Mouse (Mus musculus) brain, adult 2 months (tissue): Measurements from ENCODE around the gene 1700013F07Rik.
A peak's percentile ranks its signal among the peaks of the same experiment; 100 is the strongest.
"Not testable (repeated sequence)": the region's sequence is repeated elsewhere in the genome, so short reads cannot be mapped to it uniquely, and the experiment has no call there.

Experiments
- DNase-seq: peaks from one replicate; pipeline ENCODE4 v3.0.0; 2011; ENCODE audit warnings: low read depth, low spot score

Gene 1700013F07Rik

DNA sequence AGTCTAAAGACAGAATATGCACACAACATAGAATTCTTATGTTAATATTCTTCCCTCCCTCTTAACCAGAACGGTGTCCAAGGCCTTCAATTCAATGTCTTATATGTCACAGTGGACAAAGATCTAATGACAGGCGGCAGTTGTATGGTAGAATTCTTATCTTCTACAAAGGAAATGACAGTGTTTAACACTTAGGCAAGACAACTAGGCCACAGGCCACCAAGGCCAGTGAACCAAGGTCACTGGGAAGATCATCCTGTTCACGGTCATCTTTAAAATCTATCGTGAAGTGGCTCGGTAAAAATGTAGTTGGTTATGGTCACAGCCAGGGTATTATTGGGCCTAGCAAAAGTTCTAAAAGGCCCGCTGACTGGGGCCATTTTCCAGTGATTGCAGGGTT is at the start of gene 1700013F07Rik:
TSS of gene 1700013F07Rik (plus strand) at position 200 of the 400 bp plus-strand sequence.
- DNase-seq = no peak

DNA sequence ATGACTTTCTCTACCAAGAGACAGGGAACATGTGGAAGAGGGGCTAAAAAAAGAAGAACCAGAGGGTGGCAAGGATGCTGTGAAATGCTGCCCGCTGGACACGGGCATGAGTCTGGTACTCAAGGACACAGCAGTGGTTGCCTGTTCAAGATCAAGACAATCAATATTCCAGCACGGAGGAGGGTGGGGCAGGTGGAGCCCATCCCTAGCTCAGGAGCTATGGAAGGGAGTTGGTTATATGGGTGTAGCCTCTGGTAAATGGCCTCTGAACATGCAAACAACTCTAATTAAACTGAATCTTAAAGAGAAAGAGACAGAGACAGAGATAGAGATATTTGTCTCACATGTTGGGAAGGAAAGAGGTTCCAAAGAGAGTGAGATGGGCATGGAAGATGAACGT is 49.2 kb upstream of the 1700013F07Rik start:
- DNase-seq = no peak

DNA sequence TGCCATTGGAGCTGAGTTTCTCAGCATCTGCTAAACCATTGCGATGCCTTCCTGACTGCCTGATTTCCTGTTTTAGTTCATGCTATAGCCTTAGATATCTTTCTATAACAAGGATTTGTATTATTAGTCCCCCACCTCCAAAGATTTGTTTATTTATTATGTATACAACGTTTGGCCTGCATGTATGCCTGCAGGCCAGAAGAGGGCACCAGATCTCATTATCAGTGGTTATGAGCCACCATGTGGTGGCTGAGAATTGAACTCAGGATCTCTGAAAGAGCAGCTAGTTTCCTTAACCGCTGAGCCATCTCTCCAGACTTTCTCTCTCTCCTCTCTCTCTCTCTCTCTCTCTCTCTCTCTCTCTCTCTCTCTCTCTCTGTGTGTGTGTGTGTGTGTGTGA is 44.0 kb upstream of the 1700013F07Rik start:
- no peak for DNase-seq

DNA sequence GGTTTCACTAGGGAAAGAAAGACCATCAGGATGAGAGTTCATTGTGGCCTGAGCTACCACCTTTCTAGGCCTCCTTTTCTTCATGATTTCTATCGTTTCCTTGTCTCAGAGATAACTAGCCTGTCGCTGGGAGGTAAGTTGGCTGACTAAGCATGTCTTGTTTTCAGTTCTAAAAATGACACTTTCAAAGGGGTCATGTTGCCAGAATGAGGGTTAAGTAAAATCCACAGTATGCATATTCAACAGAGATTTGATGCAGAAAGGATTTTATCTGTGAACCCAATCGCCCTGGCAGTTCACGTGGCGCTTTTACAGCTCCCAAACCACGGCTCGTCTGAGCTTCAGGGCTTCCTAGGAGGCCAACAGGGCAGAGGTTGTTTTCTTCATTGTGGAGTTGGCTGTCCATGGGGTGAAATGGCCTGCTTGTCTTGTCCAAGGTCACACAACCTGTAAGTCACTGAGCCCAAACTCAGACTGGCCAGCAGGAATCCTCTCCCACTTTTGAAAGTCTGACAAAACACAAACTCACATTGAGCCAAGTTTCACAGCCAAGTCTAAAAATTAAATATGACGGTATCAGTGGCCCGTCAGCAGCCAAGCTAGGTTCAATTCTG is 39.0 kb upstream of the 1700013F07Rik start:
- no peak for DNase-seq

DNA sequence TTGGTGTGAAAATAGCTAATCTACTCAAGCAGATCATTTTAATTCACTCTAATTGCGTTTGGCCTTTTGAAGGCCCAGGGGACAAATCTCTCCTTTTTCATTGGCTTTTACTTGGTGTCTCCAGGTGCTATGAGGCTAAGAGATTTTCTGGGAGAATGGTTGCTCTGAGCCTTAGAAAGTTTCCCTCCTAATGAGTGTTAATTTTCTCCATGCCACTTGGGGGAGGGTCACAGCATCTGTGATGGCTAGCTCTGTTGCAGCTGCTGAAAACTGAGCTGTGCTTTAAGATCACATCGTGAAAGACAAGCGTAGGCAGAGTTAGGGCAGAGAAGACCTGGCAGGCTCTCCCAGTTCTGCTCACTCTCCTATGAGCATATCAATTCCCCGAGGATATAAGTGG is 38.5 kb upstream of the 1700013F07Rik start:
- DNase-seq = peak; percentile 31

DNA sequence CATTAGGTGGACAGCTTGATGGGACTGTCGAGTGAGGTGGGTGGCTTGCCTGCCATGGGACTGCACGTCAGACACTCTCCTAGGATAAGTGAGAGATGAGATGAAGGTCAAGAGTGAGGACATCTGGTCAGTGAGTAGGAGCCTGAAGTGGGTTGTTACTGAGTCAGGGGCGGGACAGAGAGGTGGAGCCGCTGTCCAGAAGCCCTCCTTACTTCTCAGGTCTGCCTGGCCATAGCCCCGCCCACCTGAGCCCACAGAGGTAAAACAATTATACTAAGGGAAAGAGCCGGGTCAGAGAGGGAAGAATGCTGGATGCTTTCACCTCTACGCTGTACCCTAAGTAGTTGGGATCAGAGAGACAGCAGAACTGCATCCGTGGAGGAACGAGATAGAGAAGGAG is 36.3 kb upstream of the 1700013F07Rik start:
- DNase-seq = no peak

DNA sequence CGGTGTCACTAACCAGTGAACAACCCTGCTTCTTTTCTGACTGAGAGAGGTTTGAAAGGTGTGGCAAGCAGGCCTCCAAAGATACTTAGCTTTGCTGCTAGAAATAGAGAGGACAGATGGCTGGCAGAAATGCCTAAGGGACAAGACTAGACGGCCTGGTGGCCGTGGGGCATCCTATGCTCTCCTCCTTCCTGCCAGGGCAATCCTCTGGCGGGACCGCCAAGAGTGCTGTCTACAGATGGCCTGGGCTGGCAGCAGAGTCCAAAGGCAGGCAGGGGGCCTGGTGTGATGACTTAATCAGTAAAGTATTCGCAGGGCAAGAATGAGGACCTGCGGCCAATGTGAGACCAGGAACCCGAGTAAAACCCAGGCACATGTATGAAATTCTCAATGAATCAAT is 34.1 kb upstream of the 1700013F07Rik start:
- peak; percentile 91 for DNase-seq

DNA sequence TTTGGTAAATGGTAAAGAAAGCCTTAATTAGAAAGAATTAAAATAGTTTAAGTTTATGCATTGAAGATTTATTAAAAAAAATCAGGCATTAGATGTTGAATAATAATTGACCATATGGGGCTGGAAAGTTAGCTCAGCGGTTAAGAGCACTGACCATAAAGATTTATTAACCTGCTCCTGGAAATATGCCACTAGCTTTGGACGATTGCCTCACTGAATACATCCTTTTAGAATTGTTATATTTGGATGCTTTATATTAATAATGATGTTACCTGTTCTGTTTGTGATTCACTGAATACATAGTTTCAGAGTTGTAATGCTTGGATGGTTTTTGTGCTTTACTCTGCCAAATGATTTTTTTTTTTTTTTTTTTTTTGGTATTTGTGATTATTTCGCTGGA is 32.5 kb upstream of the 1700013F07Rik start:
- not testable (repeated sequence) for DNase-seq

DNA sequence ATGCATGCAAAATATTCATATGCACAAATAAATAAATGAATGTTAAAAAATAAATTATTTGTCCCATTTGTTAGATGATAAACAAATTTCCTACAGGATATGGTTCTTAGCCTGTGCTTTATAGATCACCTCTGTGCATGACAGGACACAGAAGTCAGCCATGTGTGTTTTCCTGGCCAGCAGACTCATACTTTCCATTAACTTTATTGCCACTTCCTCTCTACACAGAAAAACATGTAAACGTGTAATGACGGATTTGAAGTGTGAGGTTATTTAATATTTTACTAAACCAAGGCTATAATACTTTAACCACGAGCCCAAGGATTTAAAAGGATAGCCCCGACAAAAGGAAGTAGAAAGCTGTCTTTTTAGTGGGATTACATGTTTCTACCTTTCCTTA is 30.0 kb upstream of the 1700013F07Rik start:
- no peak for DNase-seq

DNA sequence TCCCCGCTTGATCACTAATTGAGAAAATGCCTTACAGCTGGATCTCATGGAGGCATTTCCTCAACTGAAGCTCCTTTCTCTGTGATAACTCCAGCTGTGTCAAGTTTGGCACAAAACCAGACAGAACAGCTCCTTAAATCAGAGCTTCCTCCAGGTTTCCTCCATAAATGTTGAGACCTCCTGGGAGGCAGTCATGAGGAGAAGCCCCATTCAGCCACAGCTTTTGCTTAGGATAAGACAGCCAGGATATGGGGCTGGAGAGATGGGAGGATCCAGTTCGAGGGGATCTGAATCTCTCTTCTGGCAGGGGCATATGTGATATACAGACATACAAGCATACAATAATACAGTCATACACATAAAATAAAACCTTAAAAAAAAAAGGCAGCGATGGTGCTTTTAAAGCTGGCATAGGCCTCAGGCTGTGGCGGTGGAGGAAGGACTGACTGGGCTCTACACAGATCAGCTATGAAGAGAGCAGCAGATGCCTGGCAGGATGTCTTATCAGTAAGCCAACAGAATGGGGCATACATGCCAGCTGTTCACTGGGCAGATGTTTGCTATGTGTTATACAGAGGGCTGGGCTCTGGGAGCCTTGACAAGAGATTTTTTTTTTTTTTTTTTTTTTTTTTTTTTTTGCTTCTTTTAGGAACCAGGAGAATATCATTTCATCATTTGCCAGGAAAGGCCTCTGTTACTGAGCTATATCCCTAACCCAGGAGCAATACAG is 25.0 kb upstream of the 1700013F07Rik start:
- DNase-seq = no peak

DNA sequence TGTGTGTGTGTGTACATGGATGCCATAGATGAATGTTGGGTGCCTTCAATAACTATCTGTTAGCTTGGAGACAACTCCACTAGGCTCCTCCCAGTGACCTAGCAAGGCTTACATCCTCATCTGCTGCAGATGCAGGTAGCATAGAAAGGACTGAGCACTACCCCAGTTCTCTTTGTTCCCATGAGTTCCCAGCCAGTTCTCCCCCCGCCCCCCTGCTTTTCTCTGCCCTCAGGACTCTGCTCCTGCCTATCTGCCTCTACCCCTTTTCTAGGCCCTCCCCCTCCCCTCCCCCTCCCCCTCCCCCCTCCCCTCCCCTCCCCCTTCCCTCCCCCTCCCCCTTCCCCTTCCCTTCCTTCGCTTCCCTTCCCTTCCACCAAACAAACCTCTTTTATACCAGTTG is 23.8 kb upstream of the 1700013F07Rik start:
- DNase-seq = no peak

DNA sequence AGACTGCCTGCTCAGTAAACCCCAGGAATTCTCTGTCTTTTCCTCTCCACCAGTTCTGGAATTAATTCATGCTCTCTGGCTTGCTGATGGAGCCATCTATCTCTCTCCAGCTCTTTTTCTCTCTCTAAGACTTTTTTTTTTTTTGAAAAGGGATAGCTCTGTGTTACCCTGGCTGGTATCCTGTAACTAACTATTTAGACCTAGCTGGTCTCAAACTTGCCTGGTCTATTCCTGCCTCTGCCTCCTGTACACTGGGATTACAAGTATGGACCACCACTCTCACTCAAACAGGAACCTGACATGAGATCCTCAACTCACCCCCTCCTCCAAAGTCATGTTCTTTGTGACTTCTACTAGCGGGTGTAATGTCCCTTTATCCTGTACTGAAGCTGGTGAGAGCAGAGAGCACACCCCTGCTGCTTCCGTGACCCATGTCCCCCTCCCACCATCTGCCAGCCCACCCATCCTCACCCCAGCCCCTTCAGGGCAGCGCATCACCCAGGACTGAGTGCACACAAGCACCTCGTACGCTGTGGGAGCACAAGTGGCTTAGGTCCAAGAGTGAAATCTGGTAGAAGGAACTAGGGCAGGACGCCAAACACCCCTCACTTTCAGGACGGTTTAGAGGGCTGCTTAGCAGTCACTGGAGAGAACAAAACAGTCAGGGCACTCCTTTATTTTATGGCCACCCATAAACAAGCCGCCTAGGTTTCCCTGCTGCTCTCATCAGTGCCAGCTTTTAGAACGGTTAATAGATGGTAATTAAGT is 23.1 kb upstream of the 1700013F07Rik start:
- DNase-seq = peak; percentile 57

DNA sequence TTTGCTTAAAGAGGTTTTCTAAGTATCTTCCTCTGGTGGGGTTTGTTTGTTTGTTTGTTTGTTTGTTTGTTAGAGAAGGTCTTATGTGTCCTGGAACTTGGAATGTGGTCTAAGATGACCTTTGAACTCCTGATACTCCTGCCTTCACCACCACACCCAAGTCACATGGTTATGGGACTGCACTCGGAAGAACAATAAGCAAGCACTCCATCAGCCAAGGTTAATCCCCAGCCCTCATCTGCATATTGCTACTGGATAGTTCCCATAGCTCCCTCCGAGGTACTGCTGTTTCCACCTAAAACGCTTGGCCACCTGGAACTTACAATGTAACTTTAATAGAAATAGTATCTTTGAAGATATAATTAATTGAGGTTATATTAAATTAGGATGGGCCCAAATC is 20.5 kb upstream of the 1700013F07Rik start:
- no peak for DNase-seq

DNA sequence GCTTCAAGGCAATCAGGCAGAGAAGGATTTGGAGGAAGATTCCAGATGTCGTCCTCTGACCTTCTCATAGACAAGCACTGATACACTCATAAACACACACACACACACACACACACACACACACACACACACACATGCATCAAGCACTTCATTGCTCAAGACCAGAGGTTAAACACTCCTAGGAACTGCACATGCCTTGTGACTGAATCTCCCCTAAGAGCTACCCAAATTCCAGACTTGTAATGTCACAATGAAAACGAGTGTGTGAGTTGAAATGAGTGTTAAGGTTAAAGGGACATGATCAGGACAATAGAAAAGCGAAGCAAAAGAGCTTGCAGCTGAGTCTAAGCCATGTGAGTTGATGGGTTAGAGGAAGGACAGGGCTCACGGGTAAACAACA is 15.7 kb upstream of the 1700013F07Rik start:
- DNase-seq = no peak

DNA sequence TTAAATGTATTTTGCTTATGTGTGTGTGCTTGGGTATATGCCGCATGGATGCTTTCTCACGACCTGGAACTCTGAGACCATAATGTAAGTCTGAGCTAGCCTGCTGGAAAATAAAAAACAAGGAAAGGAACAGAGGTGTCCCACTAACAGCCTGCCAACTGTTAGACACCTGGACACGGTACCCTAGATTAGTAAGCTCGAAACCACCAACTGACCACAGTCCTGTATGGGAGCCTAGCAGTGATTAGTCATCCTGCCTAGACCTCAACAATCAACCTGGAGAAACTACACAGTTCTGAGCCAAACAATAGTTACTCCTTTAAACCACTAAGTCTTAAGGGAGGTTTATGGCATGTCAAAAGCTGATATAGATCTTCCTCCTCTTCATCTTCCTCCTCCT is 10.5 kb upstream of the 1700013F07Rik start:
- DNase-seq = no peak

DNA sequence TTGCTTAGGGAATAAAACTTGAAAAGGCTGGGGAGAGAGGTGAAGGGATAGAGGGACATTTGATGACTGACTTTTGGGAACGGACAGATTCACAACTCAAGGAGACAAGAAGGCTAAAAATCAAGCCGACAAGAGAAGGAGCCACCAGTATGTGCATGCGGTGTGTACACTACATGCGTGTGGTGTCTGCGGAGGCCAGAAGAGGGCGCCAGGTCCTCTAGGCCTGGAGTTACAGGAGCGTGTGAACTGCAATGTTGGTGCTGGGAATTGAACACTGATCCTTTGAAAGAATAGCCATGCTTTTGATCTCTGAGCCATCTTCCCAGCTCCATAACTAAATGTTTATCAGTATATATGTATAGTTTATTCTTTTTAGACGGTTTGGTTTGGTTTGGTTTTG is 5.5 kb upstream of the 1700013F07Rik start:
- DNase-seq = no peak

DNA sequence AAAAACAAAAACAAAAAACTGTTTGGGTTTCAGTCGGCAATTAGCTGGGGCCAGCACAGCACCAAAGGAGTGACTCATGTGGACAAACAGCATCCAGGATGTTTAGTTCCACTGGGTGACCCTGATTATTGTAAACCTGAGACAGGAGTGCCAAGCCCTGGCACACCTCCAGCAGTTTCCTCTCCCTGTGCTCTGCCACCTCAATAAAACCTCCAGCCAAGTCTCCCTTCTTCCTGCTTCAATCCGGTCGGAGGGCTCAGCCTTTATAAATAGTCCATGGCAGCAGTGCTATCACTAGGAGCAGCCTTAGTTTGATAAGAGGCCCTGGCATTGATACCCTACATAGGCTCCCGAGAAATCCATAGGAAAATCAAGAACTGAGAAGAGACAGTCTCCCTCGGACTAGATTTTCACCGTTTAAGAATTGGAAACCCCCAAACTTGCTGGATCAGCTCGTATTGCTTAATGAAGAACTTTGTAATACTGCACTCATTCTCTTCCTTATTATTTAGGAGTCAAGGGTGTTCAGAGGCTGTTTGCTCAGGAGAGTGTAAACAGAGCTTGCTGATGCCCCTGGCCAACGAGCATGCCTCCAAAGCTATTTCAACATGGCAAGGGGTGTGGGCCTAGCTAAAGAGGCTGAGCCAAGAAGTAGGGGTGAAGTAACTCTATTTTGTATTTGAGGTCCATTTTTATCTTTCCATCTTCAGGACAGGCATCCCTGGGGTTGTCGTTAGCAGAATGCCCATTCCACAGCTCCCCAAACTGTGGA is 650 bp upstream of the 1700013F07Rik start:
- DNase-seq = no peak

DNA sequence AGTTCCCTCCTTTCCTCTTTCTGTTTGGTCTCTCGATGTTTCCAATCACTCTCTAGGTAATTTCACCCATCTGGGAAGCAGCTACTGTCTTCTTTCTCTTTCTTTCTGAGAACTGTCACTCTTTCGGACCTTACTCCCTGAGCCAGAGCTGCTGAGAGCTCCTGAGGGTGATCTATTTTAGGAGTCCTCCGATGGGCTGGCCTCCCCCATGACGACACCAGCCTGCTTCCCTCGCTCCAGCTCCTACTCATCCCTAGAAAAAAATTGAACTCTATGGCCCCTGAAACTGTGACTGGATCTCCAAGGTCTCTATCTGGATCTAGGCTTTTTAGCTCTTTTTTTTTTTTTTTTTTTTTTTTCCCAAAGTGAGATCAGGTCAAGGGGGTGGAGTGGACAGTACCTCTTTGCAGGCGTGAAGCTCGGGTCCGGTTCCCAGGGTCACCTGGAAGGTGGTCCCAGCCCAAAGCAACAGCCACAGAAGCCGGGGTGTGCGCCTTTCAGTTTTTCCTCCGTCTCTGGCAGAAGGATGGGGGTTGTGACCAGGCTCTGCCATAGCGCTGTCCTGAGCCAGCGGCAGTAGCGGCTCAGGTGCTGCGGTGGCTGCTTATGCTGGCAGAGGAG is 2.1 kb downstream of the 1700013F07Rik start:
- DNase-seq = peak; percentile 67

DNA sequence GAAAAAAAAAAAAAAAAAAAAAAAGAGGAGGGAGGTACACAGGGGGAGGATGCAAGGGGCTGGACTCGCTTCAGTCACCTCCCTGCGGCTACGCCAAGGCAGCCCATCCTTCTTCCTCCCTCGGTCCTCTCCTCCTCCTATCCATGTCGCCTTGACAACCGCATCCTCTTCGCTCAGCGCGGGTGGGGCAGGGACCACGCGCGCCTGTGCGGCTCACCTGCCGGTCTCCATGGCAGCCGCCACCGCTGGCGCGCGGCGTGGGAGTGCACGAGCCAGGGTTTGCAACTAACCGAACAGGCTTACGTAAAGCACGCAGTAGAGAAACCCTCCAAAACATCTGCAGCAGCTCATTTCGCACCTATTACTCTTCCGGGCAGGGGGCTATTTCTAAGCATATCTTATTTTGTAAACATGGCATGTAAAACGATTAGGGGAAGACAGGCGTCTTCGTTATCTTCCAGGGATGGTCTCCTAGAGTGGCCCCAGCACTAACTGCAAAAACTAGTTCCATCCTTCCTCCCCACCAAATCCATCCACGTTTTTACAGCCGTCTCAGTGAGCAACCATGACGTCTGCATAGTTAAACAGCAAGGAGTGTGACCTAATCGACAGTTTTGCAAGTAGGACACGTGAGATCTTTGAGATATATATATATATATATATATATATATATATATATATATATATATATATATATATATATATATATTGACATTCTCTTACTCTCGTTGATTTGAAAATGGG is 2.7 kb downstream of the 1700013F07Rik start, which contains the start of gene 5330417C22Rik:
TSS of gene 5330417C22Rik (minus strand) at position 20 of the 744 bp plus-strand sequence.
- peak; percentile 97 for DNase-seq

DNA sequence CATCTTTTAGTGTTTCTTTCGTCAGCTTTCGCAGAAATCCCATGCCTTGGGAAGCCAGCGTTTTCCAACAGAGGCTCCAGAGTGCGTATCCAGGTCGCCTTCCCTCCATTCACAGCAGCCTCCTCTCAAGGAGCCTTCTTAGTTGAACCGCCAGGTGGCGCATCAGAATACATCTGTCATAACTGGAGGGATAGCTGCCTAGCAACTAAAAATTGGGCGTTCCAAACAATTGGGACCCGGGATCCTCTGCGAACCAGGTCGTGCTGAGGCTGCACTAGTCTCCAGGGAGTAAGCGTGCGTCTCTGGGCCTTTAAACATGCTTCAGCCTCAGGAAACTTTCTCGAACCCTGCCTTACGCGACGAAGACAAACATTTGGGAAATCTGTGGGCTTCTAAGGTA is 3.4 kb downstream of the 1700013F07Rik start:
- DNase-seq = peak; percentile 97

DNA sequence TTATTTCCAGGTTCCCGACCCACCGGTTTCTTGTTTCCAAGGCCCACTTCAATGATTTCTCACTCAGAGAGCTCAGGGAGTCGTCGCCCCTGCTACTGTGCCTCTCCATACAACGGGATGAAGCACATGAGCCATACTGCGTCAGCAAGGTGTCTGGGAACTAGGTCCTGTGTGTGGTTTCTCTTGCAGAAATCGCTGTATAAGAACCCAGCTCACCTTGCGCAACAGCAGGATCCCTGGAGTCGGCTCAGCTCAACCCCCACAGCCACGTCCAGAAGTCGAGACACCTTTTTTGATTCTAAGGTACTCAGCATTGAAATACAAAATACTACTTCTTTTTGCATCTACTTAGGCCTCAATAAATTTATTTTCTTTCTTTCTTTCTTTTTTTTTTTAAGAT is 8.3 kb downstream of the 1700013F07Rik start:
- DNase-seq = no peak
